Mouse (Mus musculus): ENCODE results near the gene Trpm1.

DNA sequence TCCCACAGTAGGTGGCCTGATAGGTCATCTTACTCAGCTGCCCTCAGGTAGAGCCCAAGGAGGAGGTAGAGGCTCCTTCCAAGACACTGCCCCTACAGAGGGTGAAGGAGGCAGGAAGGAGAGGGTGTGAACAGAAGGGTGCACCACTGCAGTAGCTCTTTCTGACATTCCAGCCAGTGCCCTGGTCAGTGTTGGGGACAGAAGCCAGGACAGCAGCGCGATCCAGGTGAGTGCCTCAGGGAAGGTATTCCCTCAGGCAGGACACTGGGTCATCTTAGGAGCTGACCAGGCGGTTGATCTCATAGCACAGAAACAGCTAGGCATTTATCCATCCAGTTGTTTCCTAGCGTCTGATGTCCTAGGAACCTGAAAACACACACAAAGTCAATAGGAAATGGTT is 1.6 kb downstream of the Trpm1 start:
- TF ChIP-seq POLR2A (IDR thresholded peaks at IDR 0.05; ENCODE audit: borderline replicate concordance, low read depth, low read length) = no peak
- TF ChIP-seq CTCF (IDR thresholded peaks at IDR 0.05; ENCODE audit: low read depth, low read length) = no peak

Data from bone marrow macrophage, adult 2 months (primary cell).